In the genomic region with DNA sequence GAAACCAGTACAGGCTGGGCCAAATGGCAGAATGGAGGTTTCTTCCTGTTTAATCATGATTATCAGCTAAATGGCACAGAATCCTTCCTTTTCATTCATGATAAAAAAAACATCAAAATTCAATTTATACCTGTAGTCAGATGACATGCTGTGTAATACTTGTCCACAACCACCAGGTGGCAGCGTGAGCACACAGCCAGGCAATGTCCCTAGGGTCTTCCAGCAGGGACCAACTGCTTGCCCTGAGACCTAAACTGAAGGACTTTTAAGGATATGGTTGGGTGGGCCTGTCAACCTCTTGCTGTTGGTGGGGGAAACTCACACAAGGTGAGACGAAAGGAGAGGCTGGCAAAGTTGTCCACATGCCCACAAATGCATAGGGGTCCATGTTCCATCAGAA, we compare ENCODE assay signal across 8 mouse cellular contexts. TPM values are rescaled to one million over a fixed set of nuclear protein-coding genes. Genes with fewer than 3 reads are reported as not detected.
DNase-seq lines count a peak whose midpoint lies in the region; ATAC-seq and TF ChIP-seq lines count a peak whose summit lies in the region.

No protein-coding gene starts in this region.

- H3K4me3 ChIP-seq in G1E (ENCODE audit: low read depth, low read length): no peak overlapping the region
- no peak overlapping the region for H3K4me3 ChIP-seq in heart, embryonic 15.5 days
- no peak overlapping the region for H3K4me3 ChIP-seq in liver, embryonic 11.5 days (ENCODE audit: low read depth, low read length)
- no peak overlapping the region for H3K4me3 ChIP-seq in neural tube, embryonic 13.5 days

- no peak overlapping the region for H3K4me2 ChIP-seq in heart, embryonic 15.5 days
- H3K4me2 ChIP-seq in liver, embryonic 11.5 days: no peak overlapping the region
- no peak overlapping the region for H3K4me2 ChIP-seq in neural tube, embryonic 13.5 days

- no peaks in the 10 kb centered on the region for H3K27me3 ChIP-seq in G1E (ENCODE audit: insufficient read depth, low read length)
- no peaks in the 10 kb centered on the region for H3K27me3 ChIP-seq in heart, embryonic 15.5 days
- H3K27me3 ChIP-seq in liver, embryonic 11.5 days (replicated peaks; ENCODE audit: control insufficient read depth, insufficient read depth, low read length): no peaks in the 10 kb centered on the region
- no peaks in the 10 kb centered on the region for H3K27me3 ChIP-seq in neural tube, embryonic 13.5 days

- ATAC-seq in G1E (ENCODE audit: extremely low read depth, insufficient number of reproducible peaks, low FRiP score, poor library complexity, severe bottlenecking): no peak
- no peak for ATAC-seq in heart, embryonic 15.5 days (replicated peaks; ENCODE audit: insufficient number of reproducible peaks, insufficient read depth, low FRiP score, low read depth)
- no peak for ATAC-seq in liver, embryonic 11.5 days (replicated peaks; ENCODE audit: low FRiP score)
- ATAC-seq in neural tube, embryonic 13.5 days (ENCODE audit: low read depth): no peak

- peak; percentile 52 to 65 for DNase-seq in layer of hippocampus, postnatal 14 days (ENCODE audit: low spot score in 2 of 2)
- DNase-seq in layer of hippocampus, adult 8-10 months (ENCODE audit: low spot score in 2 of 2): no peak
- DNase-seq in G1E (ENCODE audit: low spot score): peak; percentile 38
- peak; percentile 43 for DNase-seq in c-Kit-positive CD71-negative TER-119-negative erythroid progenitor cells, embryonic 14.5 days (ENCODE audit: low read depth)
- DNase-seq in liver, embryonic 11.5 days (ENCODE audit: low spot score): peak; percentile 55
- DNase-seq in urinary bladder, adult 18-20 months (ENCODE audit: low spot score in 2 of 2): no peak

- TF ChIP-seq CTCF in G1E (IDR thresholded peaks at IDR 0.05; ENCODE audit: low read depth, low read length): peak; percentile 91

- peaks cover 7% of the 10 kb centered on the region; the same call in 1 of the 2 replicates for H3K4me1 ChIP-seq in G1E (ENCODE audit: insufficient read depth, low read depth, low read length)
- H3K4me1 ChIP-seq in heart, embryonic 15.5 days (replicated peaks): peaks cover 35% of the 10 kb centered on the region
- H3K4me1 ChIP-seq in liver, embryonic 11.5 days (replicated peaks; ENCODE audit: control insufficient read depth, insufficient read depth, low read length): no peaks in the 10 kb centered on the region
- peaks cover 15% of the 10 kb centered on the region for H3K4me1 ChIP-seq in neural tube, embryonic 13.5 days (replicated peaks)

- peak overlapping the region; percentile 79; the same call in 1 of the 2 replicates for H3K27ac ChIP-seq in heart, embryonic 15.5 days
- H3K27ac ChIP-seq in liver, embryonic 11.5 days (ENCODE audit: low read depth, low read length): no peak overlapping the region
- 0 out of 2 replicates have a peak overlapping the region, but pooled peaks have one; percentile 13 for H3K27ac ChIP-seq in neural tube, embryonic 13.5 days (replicated peaks)

- WGBS in heart, embryonic 15.5 days: 6% methylated on average over 2 of the region's 2 CpGs
- 10% methylated on average over 2 of the region's 2 CpGs for WGBS in liver, embryonic 11.5 days
- WGBS in neural tube, embryonic 13.5 days: 3% methylated on average over 2 of the region's 2 CpGs

- H3K9me3 ChIP-seq in G1E (replicated peaks): no peaks in the 10 kb centered on the region
- H3K9me3 ChIP-seq in heart, embryonic 15.5 days (replicated peaks): no peaks in the 10 kb centered on the region
- H3K9me3 ChIP-seq in liver, embryonic 11.5 days (ENCODE audit: control insufficient read depth, low read length): no peaks in the 10 kb centered on the region
- no peaks in the 10 kb centered on the region for H3K9me3 ChIP-seq in neural tube, embryonic 13.5 days

- H3K9ac ChIP-seq in heart, embryonic 15.5 days: no peak overlapping the region
- H3K9ac ChIP-seq in liver, embryonic 11.5 days (ENCODE audit: low read depth, low read length): no peak overlapping the region
- 0 out of 2 replicates have a peak overlapping the region, but pooled peaks have one; percentile 17 for H3K9ac ChIP-seq in neural tube, embryonic 13.5 days

- H3K36me3 ChIP-seq in G1E (replicated peaks): peaks cover 100% of the 10 kb centered on the region
- peaks cover 41% of the 10 kb centered on the region for H3K36me3 ChIP-seq in heart, embryonic 15.5 days
- H3K36me3 ChIP-seq in liver, embryonic 11.5 days (ENCODE audit: control insufficient read depth, insufficient read depth, low read length): peaks cover 48% of the 10 kb centered on the region
- peaks cover 56% of the 10 kb centered on the region for H3K36me3 ChIP-seq in neural tube, embryonic 13.5 days

RNA-seq across cellular contexts. Expression of a gene that starts 12.3 kb away (rescaled TPM):
- 10 to 100 TPM; 34.9 to 38.0 TPM for total RNA-seq in layer of hippocampus, postnatal 14 days (2021)
- 10 to 100 TPM; 17.8 to 46.9 (median 30.6) TPM for total RNA-seq in layer of hippocampus, adult 8-10 months (2022)
- total RNA-seq in G1E (2014; fragmentation: Nextera tagmentation) (10.4 and 11.1 TPM in 2 replicates), G1E (2017) (15.1 and 20.3 TPM in 2 replicates)
- polyA plus RNA-seq in G1E (2012): 60.0 and 78.2 TPM in 2 replicates
- 80.9 and 84.1 TPM in 2 replicates for polyA plus RNA-seq in heart, embryonic 15.5 days (2015; fragmentation: Nextera tagmentation; extraction: Ambion mirVana)
- 87.5 and 102 TPM in 2 replicates for polyA plus RNA-seq in liver, embryonic 11.5 days (2014; fragmentation: Nextera tagmentation; extraction: Ambion mirVana)
- polyA plus RNA-seq in neural tube, embryonic 13.5 days (2015; fragmentation: Nextera tagmentation; extraction: Ambion mirVana): 38.0 and 45.6 TPM in 2 replicates

RNA-seq across cellular contexts. Expression of a gene that starts 12.5 kb away (rescaled TPM):
- 10 to 100 TPM; 17.2 to 18.0 TPM for total RNA-seq in layer of hippocampus, postnatal 14 days (2021)
- 10 to 100 TPM; 17.7 to 18.2 (median 18.0) TPM for total RNA-seq in layer of hippocampus, adult 8-10 months (2022)
- total RNA-seq in G1E (2014; fragmentation: Nextera tagmentation) (13.1 and 14.2 TPM in 2 replicates), G1E (2017) (12.1 and 15.7 TPM in 2 replicates)
- 24.2 and 24.3 TPM in 2 replicates for polyA plus RNA-seq in G1E (2012)
- polyA plus RNA-seq in heart, embryonic 15.5 days (2015; fragmentation: Nextera tagmentation; extraction: Ambion mirVana): 13.2 and 17.0 TPM in 2 replicates
- polyA plus RNA-seq in liver, embryonic 11.5 days (2014; fragmentation: Nextera tagmentation; extraction: Ambion mirVana): 16.4 and 19.5 TPM in 2 replicates
- 20.6 and 21.7 TPM in 2 replicates for polyA plus RNA-seq in neural tube, embryonic 13.5 days (2015; fragmentation: Nextera tagmentation; extraction: Ambion mirVana)

RNA-seq across cellular contexts. Expression of a gene that starts 24.4 kb away (rescaled TPM):
- total RNA-seq in layer of hippocampus, postnatal 14 days (2021): 10 to 100 TPM; 43.9 to 44.9 TPM
- total RNA-seq in layer of hippocampus, adult 8-10 months (2022): 10 to 100 TPM; 34.0 to 41.5 (median 35.9) TPM
- total RNA-seq in G1E (2014; fragmentation: Nextera tagmentation): 6.1 and 10.4 TPM in 2 replicates
- total RNA-seq in G1E (2017): 7.9 and 8.8 TPM in 2 replicates
- 26.2 and 30.1 TPM in 2 replicates for polyA plus RNA-seq in G1E (2012)
- 9.9 and 16.5 TPM in 2 replicates for polyA plus RNA-seq in heart, embryonic 15.5 days (2015; fragmentation: Nextera tagmentation; extraction: Ambion mirVana)
- 17.4 and 19.2 TPM in 2 replicates for polyA plus RNA-seq in liver, embryonic 11.5 days (2014; fragmentation: Nextera tagmentation; extraction: Ambion mirVana)
- polyA plus RNA-seq in neural tube, embryonic 13.5 days (2015; fragmentation: Nextera tagmentation; extraction: Ambion mirVana): 26.1 and 31.3 TPM in 2 replicates

RNA-seq across cellular contexts. Expression of a gene that starts 40.1 kb away (rescaled TPM):
- total RNA-seq in layer of hippocampus, postnatal 14 days (2021): 10 to 100 TPM; 94.1 to 94.8 TPM
- 10 to 100 TPM; 83.1 to 95.2 (median 88.8) TPM for total RNA-seq in layer of hippocampus, adult 8-10 months (2022)
- total RNA-seq in G1E (2014; fragmentation: Nextera tagmentation): 47.0 and 52.8 TPM in 2 replicates
- total RNA-seq in G1E (2017): 65.4 and 69.5 TPM in 2 replicates
- polyA plus RNA-seq in G1E (2012): 92.4 and 92.6 TPM in 2 replicates
- 77.5 and 91.4 TPM in 2 replicates for polyA plus RNA-seq in heart, embryonic 15.5 days (2015; fragmentation: Nextera tagmentation; extraction: Ambion mirVana)
- 59.4 and 64.5 TPM in 2 replicates for polyA plus RNA-seq in liver, embryonic 11.5 days (2014; fragmentation: Nextera tagmentation; extraction: Ambion mirVana)
- 103 and 108 TPM in 2 replicates for polyA plus RNA-seq in neural tube, embryonic 13.5 days (2015; fragmentation: Nextera tagmentation; extraction: Ambion mirVana)

Comparison
In these comparisons a context has a peak if more than half of its experiments do, and no peak if none do; other contexts are left out.
1. DNase-seq: peak in layer of hippocampus, postnatal 14 days (2 of 2), G1E (single experiment), c-Kit-positive CD71-negative TER-119-negative erythroid progenitor cells, embryonic 14.5 days (single experiment) and liver, embryonic 11.5 days (single experiment); none in layer of hippocampus, adult 8-10 months (0 of 2) and urinary bladder, adult 18-20 months (0 of 2).